Mouse (Mus musculus) myocyte (in vitro differentiated cells): ENCODE data around the gene Pld1. TPM values are rescaled to one million over a fixed set of nuclear protein-coding genes. Genes with fewer than 3 reads are reported as not detected.

Experiments used
- H3K27me3 ChIP-seq: one replicate; pipeline ENCODE4 v1.6.1; 2011; ENCODE audit not compliant: control insufficient read depth, insufficient read depth, insufficient read length
- H3K36me3 ChIP-seq: one replicate; pipeline ENCODE4 v1.6.1; 2011; ENCODE audit not compliant: control insufficient read depth, insufficient read depth
- H3K4me2 ChIP-seq: one replicate; pipeline ENCODE4 v1.6.1; 2011; ENCODE audit warnings: low read depth, control low read depth
- H3K4me3 ChIP-seq: one replicate; pipeline ENCODE4 v1.5.1; 2011; ENCODE audit warnings: mild to moderate bottlenecking, control low read depth, moderate library complexity
- H3K79me2 ChIP-seq: one replicate; pipeline ENCODE4 v1.6.1; 2011; ENCODE audit not compliant: control insufficient read depth, insufficient read depth
- H3ac ChIP-seq: one replicate; pipeline ENCODE4 v1.6.1; 2011; ENCODE audit not compliant: control insufficient read depth, insufficient read length
- CEBPB ChIP-seq: IDR thresholded peaks from 2 replicates; pipeline ENCODE4 v1.6.1; 2011; ENCODE audit warnings: mild to moderate bottlenecking, moderate library complexity; ENCODE audit not compliant: poor library complexity, insufficient read depth, severe bottlenecking
- E2F4 ChIP-seq: IDR thresholded peaks from one replicate; pipeline ENCODE4 v1.6.1; 2011; ENCODE audit warnings: mild to moderate bottlenecking, control low read depth, moderate library complexity; ENCODE audit not compliant: insufficient read depth
- MAX ChIP-seq: IDR thresholded peaks from one replicate; pipeline ENCODE4 v1.6.1; 2011; ENCODE audit warnings: low read depth, mild to moderate bottlenecking, control low read depth
- MYOD1 ChIP-seq, 3 experiments: IDR thresholded peaks; one replicate each; pipeline ENCODE4 v1.6.1; 2011; ENCODE audit warnings: control low read depth in 2 of 3, low read depth in 2 of 3, mild to moderate bottlenecking in 2 of 3, moderate library complexity in 1 of 3; ENCODE audit not compliant: insufficient read length in 2 of 3, control insufficient read depth in 1 of 3
- MYOG ChIP-seq, 3 experiments: IDR thresholded peaks; one replicate each; pipeline ENCODE4 v1.6.1; 2011; ENCODE audit warnings: control low read depth in 2 of 3, low read depth in 2 of 3, mild to moderate bottlenecking in 2 of 3; ENCODE audit not compliant: insufficient read length in 2 of 3, control insufficient read depth in 1 of 3, insufficient read depth in 1 of 3
- POLR2A ChIP-seq: IDR thresholded peaks from one replicate; pipeline ENCODE4 v1.6.1; 2011; ENCODE audit warnings: low read depth, mild to moderate bottlenecking, control low read depth, moderate library complexity; ENCODE audit not compliant: insufficient read length
- POLR2AphosphoS2 ChIP-seq: IDR thresholded peaks from one replicate; pipeline ENCODE4 v1.6.1; 2011; ENCODE audit warnings: low read depth, control low read depth; ENCODE audit not compliant: insufficient read length
- REST ChIP-seq: IDR thresholded peaks from one replicate; pipeline ENCODE4 v1.6.1; 2011; ENCODE audit warnings: mild to moderate bottlenecking, control low read depth, moderate library complexity; ENCODE audit not compliant: insufficient read depth, insufficient read length
- SRF ChIP-seq: IDR thresholded peaks from one replicate; pipeline ENCODE4 v1.6.1; 2011; ENCODE audit warnings: low read depth; ENCODE audit not compliant: control insufficient read depth, insufficient read length
- TCF12 ChIP-seq: IDR thresholded peaks from one replicate; pipeline ENCODE4 v1.6.1; 2011; ENCODE audit warnings: mild to moderate bottlenecking, control low read depth; ENCODE audit not compliant: poor library complexity, insufficient read depth, severe bottlenecking
- TCF3 ChIP-seq: IDR thresholded peaks from one replicate; pipeline ENCODE4 v1.6.1; 2011; ENCODE audit warnings: low read depth, control low read depth; ENCODE audit not compliant: insufficient read length
- USF1 ChIP-seq: IDR thresholded peaks from one replicate; pipeline ENCODE4 v1.6.1; 2011; ENCODE audit warnings: low read depth, mild to moderate bottlenecking, control low read depth, moderate library complexity
- polyA plus RNA-seq: library from polyadenylated mRNA; unstranded; fragments of >200 nt; fragmentation: generic; extraction: Trizol; gene quantifications from one replicate; pipeline ENCODE4 v1.2.1, GENCODE M21; 2012; ENCODE audit warnings: missing spikeins

Pld1 gene
- polyA plus RNA-seq, 1 experiment, result 6.5 TPM

- TF ChIP-seq MAX (no peak), SRF (no peak), MYOG (IDR thresholded peaks at IDR 0.05; ENCODE audit: control insufficient read depth in 1 of 3, insufficient read depth in 1 of 3, insufficient read length in 2 of 3, low read depth in 2 of 3) (no peak), CEBPB (no peak), USF1 (no peak), TCF3 (no peak), REST (no peak), TCF12 (no peak), POLR2AphosphoS2 (no peak), POLR2A (no peak), MYOD1 (IDR thresholded peaks at IDR 0.05; ENCODE audit: control insufficient read depth in 1 of 3, insufficient read length in 2 of 3, low read depth in 2 of 3) (no peak), E2F4 (no peak)
- Histone ChIP-seq H3K4me3 (no peak overlapping the region), H3K36me3 (no peaks in the 10 kb centered on the region), H3K4me2 (peak overlapping the region; percentile 24), H3ac (no peak overlapping the region), H3K79me2 (no peaks in the 10 kb centered on the region), H3K27me3 (no peaks in the 10 kb centered on the region)
These were observed 237.8 kb downstream of the Pld1 start for GRCm38 (mm10) chr3:28175997-28176967.

DNA sequence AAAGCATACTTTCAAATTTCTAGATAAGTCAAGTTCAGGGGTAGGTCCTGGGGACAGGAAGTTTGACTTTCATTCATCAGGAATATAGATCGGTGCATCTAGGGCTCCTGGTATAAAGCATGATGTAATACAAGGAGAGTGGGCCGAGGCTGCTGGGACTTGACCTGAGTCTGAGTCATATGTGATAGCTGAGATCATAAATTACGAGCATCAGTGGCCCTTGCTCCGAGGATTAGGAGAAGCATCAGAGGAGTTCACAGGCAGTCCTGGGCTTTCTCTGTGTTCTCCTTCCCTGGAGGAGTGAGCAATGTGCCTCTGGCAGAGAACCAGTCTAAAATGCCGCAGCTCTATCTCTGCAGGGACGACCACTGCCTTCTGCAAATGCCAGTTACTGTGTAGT, 239.8 kb downstream of the Pld1 start:
- Histone ChIP-seq H3K79me2 (no peaks in the 10 kb centered on the region), H3K27me3 (no peaks in the 10 kb centered on the region), H3K36me3 (no peaks in the 10 kb centered on the region), H3ac (no peak overlapping the region), H3K4me3 (no peak overlapping the region), H3K4me2 (no peak overlapping the region)
- no peak for TF ChIP-seq POLR2A
- no peak for TF ChIP-seq POLR2AphosphoS2
- TF ChIP-seq MYOD1 (IDR thresholded peaks at IDR 0.05; ENCODE audit: control insufficient read depth in 1 of 3, insufficient read length in 2 of 3, low read depth in 2 of 3), result no peak
- no peak for TF ChIP-seq TCF12
- TF ChIP-seq CEBPB, result peak; percentile 50; the same call in 1 of the 2 replicates
- TF ChIP-seq MYOG (IDR thresholded peaks at IDR 0.05; ENCODE audit: control insufficient read depth in 1 of 3, insufficient read depth in 1 of 3, insufficient read length in 2 of 3, low read depth in 2 of 3), result no peak

Other genes with a start within 250 kb of the Pld1 start
- 25.8 TPM for gene Fndc3b, start 227.4 kb upstream of the Pld1 start, polyA plus RNA-seq
- not detected for gene Tmem212, start 42.3 kb upstream of the Pld1 start, polyA plus RNA-seq